Mouse (Mus musculus) CH12.LX (cell line): ENCODE measurements around the gene Pex11b. TPM values are rescaled to one million over a fixed set of nuclear protein-coding genes. Genes with fewer than 3 reads are reported as not detected.
A peak's percentile ranks its signal among the peaks of the same experiment; 100 is the strongest.

ENCODE experiments used
- DNase-seq: peaks from one replicate; pipeline ENCODE4 v3.0.0-alpha.2; 2013; ENCODE audit errors: extremely low read depth
- H3K27ac ChIP-seq: 2 replicates; pipeline ENCODE4 v1.5.1; 2012; ENCODE audit warnings: low read depth, mild to moderate bottlenecking, control low read depth, moderate library complexity; ENCODE audit not compliant: insufficient read depth
- H3K27me3 ChIP-seq: replicated peaks from 2 replicates; pipeline ENCODE3; 2012; ENCODE audit warnings: inconsistent platforms
- H3K36me3 ChIP-seq, 2 experiments: replicated peaks in 1 of 2; 2 replicates each; pipeline versions ENCODE3 to v1.6.1; 2012; ENCODE audit warnings: inconsistent platforms in 1 of 2, low read length in 1 of 2, mild to moderate bottlenecking in 1 of 2, mixed read lengths in 1 of 2, moderate library complexity in 1 of 2; ENCODE audit not compliant: control insufficient read depth in 1 of 2, insufficient read depth in 1 of 2
- H3K4me1 ChIP-seq, 2 experiments: 2 replicates each; pipeline ENCODE4 v1.6.1; 2012; ENCODE audit warnings: inconsistent platforms in 1 of 2, moderate library complexity in 1 of 2; ENCODE audit not compliant: insufficient read depth in 2 of 2, control insufficient read depth in 1 of 2
- H3K4me2 ChIP-seq: 2 replicates; pipeline ENCODE4 v1.6.1; 2012; ENCODE audit warnings: low read depth, mild to moderate bottlenecking, control low read depth; ENCODE audit not compliant: poor library complexity, insufficient read depth, severe bottlenecking
- H3K4me3 ChIP-seq, 3 experiments: fragments of 150-350 bp in 1 of 3; sonication (generic) in 1 of 3; replicated peaks in 1 of 3; 2 replicates each; pipeline versions ENCODE3 to v1.5.1; 2011 to 2012; ENCODE audit warnings: low read depth in 2 of 3, low read length in 2 of 3, mild to moderate bottlenecking in 2 of 3, moderate library complexity in 2 of 3, control low read depth in 1 of 3, improper control_type of control experiment in 1 of 3, inconsistent platforms in 1 of 3, mixed read lengths in 1 of 3; ENCODE audit not compliant: poor library complexity in 1 of 3
- H3K79me2 ChIP-seq: replicated peaks from 2 replicates; pipeline ENCODE4 v1.6.1; 2012; ENCODE audit warnings: mild to moderate bottlenecking, moderate library complexity; ENCODE audit not compliant: control insufficient read depth, poor library complexity, insufficient read depth, severe bottlenecking; ENCODE audit errors: extremely low read depth
- H3K9ac ChIP-seq: 2 replicates; pipeline ENCODE4 v1.6.1; 2012; ENCODE audit warnings: low read depth, mild to moderate bottlenecking, control low read depth, moderate library complexity; ENCODE audit not compliant: insufficient read depth
- H3K9me3 ChIP-seq: replicated peaks from 2 replicates; pipeline ENCODE3; 2012; ENCODE audit warnings: low read length, inconsistent platforms, mixed read lengths
- BHLHE40 ChIP-seq: IDR thresholded peaks from 2 replicates; pipeline ENCODE4 v1.6.1; 2011; ENCODE audit warnings: mild to moderate bottlenecking, low read depth, low read length, improper control_type of control experiment
- CHD1 ChIP-seq: IDR thresholded peaks from 2 replicates; pipeline ENCODE4 v1.6.1; 2012; ENCODE audit warnings: low read depth, low read length, improper control_type of control experiment, inconsistent platforms
- CHD2 ChIP-seq: IDR thresholded peaks from 2 replicates; pipeline ENCODE4 v1.6.1; 2011; ENCODE audit warnings: low read length, improper control_type of control experiment
- CTCF ChIP-seq, 2 experiments: IDR thresholded peaks in 1 of 2; conservative IDR thresholded peaks in 1 of 2; 2 replicates each; pipeline ENCODE4 v1.5.1; 2011 to 2012; ENCODE audit warnings: low read depth in 2 of 2, low read length in 2 of 2, improper control_type of control experiment in 1 of 2, inconsistent platforms in 1 of 2, mild to moderate bottlenecking in 1 of 2, moderate library complexity in 1 of 2
- E2F4 ChIP-seq: IDR thresholded peaks from 2 replicates; pipeline ENCODE4 v1.6.1; 2011; ENCODE audit warnings: low read depth, low read length, improper control_type of control experiment; ENCODE audit not compliant: insufficient replicate concordance
- ELF1 ChIP-seq: IDR thresholded peaks from 2 replicates; pipeline ENCODE4 v1.6.1; 2014; ENCODE audit warnings: low read depth, mild to moderate bottlenecking, inconsistent platforms, low read length, improper control_type of control experiment
- EP300 ChIP-seq: IDR thresholded peaks from 2 replicates; pipeline ENCODE4 v1.6.1; 2011; ENCODE audit warnings: low read length, improper control_type of control experiment
- ETS1 ChIP-seq: conservative IDR thresholded peaks from 2 replicates; pipeline ENCODE4 v1.6.1; 2012; ENCODE audit warnings: low read depth, mild to moderate bottlenecking, inconsistent platforms, low read length, improper control_type of control experiment, moderate library complexity
- GABPA ChIP-seq: IDR thresholded peaks from 2 replicates; pipeline ENCODE4 v1.6.1; 2012; ENCODE audit warnings: low read depth, low read length, improper control_type of control experiment, inconsistent platforms; ENCODE audit not compliant: insufficient replicate concordance
- HCFC1 ChIP-seq: IDR thresholded peaks from 2 replicates; pipeline ENCODE4 v1.6.1; 2012; ENCODE audit warnings: low read depth, mild to moderate bottlenecking, inconsistent platforms, low read length, improper control_type of control experiment
- IRF4 ChIP-seq: IDR thresholded peaks from 2 replicates; pipeline ENCODE4 v1.6.1; 2014; ENCODE audit warnings: low read depth, mild to moderate bottlenecking, inconsistent platforms, low read length, improper control_type of control experiment
- JUN ChIP-seq: IDR thresholded peaks from 2 replicates; pipeline ENCODE4 v1.6.1; 2011; ENCODE audit warnings: low read depth, mild to moderate bottlenecking, low read length, improper control_type of control experiment, moderate library complexity; ENCODE audit not compliant: insufficient read depth
- JUND ChIP-seq: conservative IDR thresholded peaks from 2 replicates; pipeline ENCODE4 v1.6.1; 2011; ENCODE audit warnings: low read depth, low read length, improper control_type of control experiment
- KAT2A ChIP-seq: IDR thresholded peaks from 2 replicates; pipeline ENCODE4 v1.6.1; 2012; ENCODE audit warnings: low read length, improper control_type of control experiment, inconsistent platforms; ENCODE audit not compliant: insufficient replicate concordance
- MAFK ChIP-seq: IDR thresholded peaks from 2 replicates; pipeline ENCODE4 v1.6.1; 2011; ENCODE audit warnings: low read length, improper control_type of control experiment; ENCODE audit not compliant: insufficient replicate concordance
- MAX ChIP-seq: IDR thresholded peaks from 2 replicates; pipeline ENCODE4 v1.6.1; 2011; ENCODE audit warnings: low read length, improper control_type of control experiment
- MAZ ChIP-seq: IDR thresholded peaks from 2 replicates; pipeline ENCODE4 v1.6.1; 2012; ENCODE audit warnings: low read depth, mild to moderate bottlenecking, inconsistent platforms, low read length, improper control_type of control experiment, moderate library complexity
- MEF2A ChIP-seq: IDR thresholded peaks from 2 replicates; pipeline ENCODE4 v1.6.1; 2014; ENCODE audit warnings: low read depth, mild to moderate bottlenecking, inconsistent platforms, low read length, improper control_type of control experiment, borderline replicate concordance
- MXI1 ChIP-seq: IDR thresholded peaks from 2 replicates; pipeline ENCODE4 v1.6.1; 2011; ENCODE audit warnings: mild to moderate bottlenecking, low read depth, low read length, improper control_type of control experiment
- MYC ChIP-seq: IDR thresholded peaks from 2 replicates; pipeline ENCODE4 v1.6.1; 2011; ENCODE audit warnings: low read depth, mild to moderate bottlenecking, improper control_type of control experiment, low read length
- NELFE ChIP-seq: IDR thresholded peaks from 2 replicates; pipeline ENCODE4 v1.6.1; 2011; ENCODE audit warnings: low read depth, low read length, improper control_type of control experiment
- NRF1 ChIP-seq: IDR thresholded peaks from 2 replicates; pipeline ENCODE4 v1.6.1; 2014; ENCODE audit warnings: low read depth, mild to moderate bottlenecking, inconsistent platforms, low read length, improper control_type of control experiment, moderate library complexity
- PAX5 ChIP-seq: IDR thresholded peaks from 2 replicates; pipeline ENCODE4 v1.6.1; 2012; ENCODE audit warnings: low read length, inconsistent platforms, mixed read lengths
- POLR2A ChIP-seq: IDR thresholded peaks from 2 replicates; pipeline ENCODE4 v1.6.1; 2011; ENCODE audit warnings: low read depth, mild to moderate bottlenecking, improper control_type of control experiment, low read length
- POLR2AphosphoS2 ChIP-seq: IDR thresholded peaks from 2 replicates; pipeline ENCODE4 v1.6.1; 2011; ENCODE audit warnings: low read depth, low read length, improper control_type of control experiment
- RAD21 ChIP-seq: IDR thresholded peaks from 2 replicates; pipeline ENCODE4 v1.6.1; 2011; ENCODE audit warnings: low read depth, mild to moderate bottlenecking, low read length, improper control_type of control experiment, moderate library complexity
- RCOR1 ChIP-seq: conservative IDR thresholded peaks from 2 replicates; pipeline ENCODE4 v1.6.1; 2012; ENCODE audit warnings: low read depth, mild to moderate bottlenecking, inconsistent platforms, low read length, improper control_type of control experiment
- SIN3A ChIP-seq: IDR thresholded peaks from 2 replicates; pipeline ENCODE4 v1.6.1; 2012; ENCODE audit warnings: low read length, improper control_type of control experiment, inconsistent platforms
- SMC3 ChIP-seq: IDR thresholded peaks from 2 replicates; pipeline ENCODE4 v1.6.1; 2011; ENCODE audit warnings: low read depth, low read length, improper control_type of control experiment
- TBP ChIP-seq: conservative IDR thresholded peaks from 2 replicates; pipeline ENCODE4 v1.6.1; 2011; ENCODE audit warnings: low read depth, low read length, improper control_type of control experiment
- TCF12 ChIP-seq: IDR thresholded peaks from 2 replicates; pipeline ENCODE4 v1.6.1; 2014; ENCODE audit warnings: low read depth, mild to moderate bottlenecking, inconsistent platforms, low read length, improper control_type of control experiment
- UBTF ChIP-seq: IDR thresholded peaks from 2 replicates; pipeline ENCODE4 v1.6.1; 2012; ENCODE audit warnings: low read depth, mild to moderate bottlenecking, inconsistent platforms, low read length, improper control_type of control experiment, moderate library complexity
- USF1 ChIP-seq: IDR thresholded peaks from 2 replicates; pipeline ENCODE4 v1.6.1; 2014; ENCODE audit warnings: low read depth, mild to moderate bottlenecking, inconsistent platforms, low read length, improper control_type of control experiment
- ZC3H11A ChIP-seq: IDR thresholded peaks from 2 replicates; pipeline ENCODE4 v1.6.1; 2012; ENCODE audit warnings: low read depth, mild to moderate bottlenecking, inconsistent platforms, low read length, improper control_type of control experiment
- ZKSCAN1 ChIP-seq: IDR thresholded peaks from 2 replicates; pipeline ENCODE4 v1.6.1; 2012; ENCODE audit warnings: low read depth, inconsistent platforms, low read length, improper control_type of control experiment, borderline replicate concordance
- ZMIZ1 ChIP-seq: IDR thresholded peaks from 2 replicates; pipeline ENCODE4 v1.6.1; 2012; ENCODE audit warnings: low read depth, mild to moderate bottlenecking, inconsistent platforms, low read length, improper control_type of control experiment
- ZNF384 ChIP-seq: IDR thresholded peaks from 2 replicates; pipeline ENCODE4 v1.6.1; 2012; ENCODE audit warnings: low read depth, low read length, improper control_type of control experiment, inconsistent platforms
- dilution Hi-C: fragments of 300-500 bp; cut with MboI; formaldehyde crosslinking; loops from 2 replicates; pipeline ENCODE4 v1.14.3; 2020; ENCODE audit warnings: low sequenced_read_pairs; ENCODE audit not compliant: extremely low pct_unique_long_range_greater_than_20kb, extremely low pct_ligation_motif_present
- in situ Hi-C: fragments of 300-500 bp; cut with MboI; formaldehyde crosslinking; loops from 3 replicates; pipeline ENCODE4 v1.14.3; 2019; ENCODE audit warnings: low sequenced_read_pairs, low pct_ligation_motif_present, low pct_unique_long_range_greater_than_20kb, mixed read lengths
- polyA plus RNA-seq: library from polyadenylated mRNA; unstranded; fragments of >175 nt; gene quantifications from 2 replicates; pipeline ENCODE4 v1.2.1, GENCODE M21; 2012; ENCODE audit warnings: low read depth; ENCODE audit not compliant: insufficient read length
- total RNA-seq, 2 experiments: library from RNA; depleted of rRNA; stranded (reverse); fragments of 300-350 nt in 1 of 2; fragments of >200 nt in 1 of 2; gene quantifications; 2 replicates each; pipeline ENCODE4 v1.2.3; 2012 to 2014

Pex11b gene
- total RNA-seq (2012; rRNA removed) (23.4 and 23.9 TPM in 2 replicates), total RNA-seq (2014; rRNA removed) (26.3 and 33.1 TPM in 2 replicates), polyA plus RNA-seq (23.2 and 27.9 TPM in 2 replicates)

- Histone ChIP-seq H3K4me2 (peak within 1 kb of the TSS; percentile 88), H3K27me3 (no peaks in the 10 kb centered on the region), H3K4me1 (peaks cover 6 to 33% of the 10 kb centered on the region in 2 experiments), H3K79me2 (peaks cover 17% of the 10 kb centered on the region), H3K9ac (peak within 1 kb of the TSS; percentile 89), H3K36me3 (peaks cover 30 to 64% of the 10 kb centered on the region in 2 experiments), H3K27ac (peak within 1 kb of the TSS; percentile 38), H3K9me3 (no peaks in the 10 kb centered on the region), H3K4me3 (peak within 1 kb of the TSS; percentile 67 to 91 (median 70))
- DNase-seq: peak; percentile 82
- in situ Hi-C loops (loop anchor here (5.0 kb wide), 1 partner anchor 43 kb away; the partner anchor contains the start of gene Polr3gl), dilution Hi-C loops (no loop called here)
- peak; percentile 51; the same call in 1 of the 2 replicates for TF ChIP-seq ELF1
- TF ChIP-seq E2F4: no peak
- peak; percentile 79 for TF ChIP-seq SIN3A
- TF ChIP-seq HCFC1: peak; percentile 76
- peak; percentile 75 for TF ChIP-seq TBP
- no peak; the same call in 1 of the 2 replicates for TF ChIP-seq USF1
- no peak for TF ChIP-seq SMC3
- no peak for TF ChIP-seq JUND
- TF ChIP-seq PAX5: no peak
- TF ChIP-seq TCF12: peak; percentile 66
- TF ChIP-seq MEF2A: peak; percentile 44; the same call in 1 of the 2 replicates
- TF ChIP-seq POLR2AphosphoS2: peak; percentile 81; the same call in 1 of the 2 replicates
- peak; percentile 38; the same call in 1 of the 2 replicates for TF ChIP-seq NRF1
- TF ChIP-seq GABPA: no peak
- no peak for TF ChIP-seq ZNF384
- TF ChIP-seq MAX: peak; percentile 37; the same call in 1 of the 2 replicates
- no peak; the same call in 1 of the 2 replicates for TF ChIP-seq MXI1
- TF ChIP-seq RAD21: no peak
- TF ChIP-seq ZMIZ1: peak; percentile 28; the same call in 1 of the 2 replicates
- TF ChIP-seq MAZ: no peak
- TF ChIP-seq NELFE: peak; percentile 75
- peak; percentile 85 for TF ChIP-seq POLR2A
- 0 out of 2 replicates have a peak, but pooled peaks have one; percentile 18 for TF ChIP-seq BHLHE40
- no peak for TF ChIP-seq KAT2A
- TF ChIP-seq RCOR1: no peak
- TF ChIP-seq CTCF (conservative IDR thresholded peaks at IDR 0.05 in 1 of 2, IDR thresholded peaks at IDR 0.05 in 1 of 2; ENCODE audit: low read depth in 2 of 2, low read length in 2 of 2): peak in 1 of 2 experiments; percentile 43; a peak in 2 of 4 replicates
- no peak for TF ChIP-seq MAFK
- TF ChIP-seq ETS1: no peak
- TF ChIP-seq ZC3H11A: no peak
- TF ChIP-seq UBTF: peak; percentile 77; the same call in 1 of the 2 replicates
- no peak for TF ChIP-seq ZKSCAN1
- TF ChIP-seq IRF4: no peak; the same call in 1 of the 2 replicates
- no peak for TF ChIP-seq CHD2
- TF ChIP-seq JUN: no peak
- no peak for TF ChIP-seq CHD1
- TF ChIP-seq EP300: no peak
- TF ChIP-seq MYC: peak; percentile 64
These were observed at the start of gene Pex11b, which contains the start of gene Gm42957 for GRCm38 (mm10) chr3:96634928-96635879. TSS of gene Pex11b (plus strand) at chr3:96635376. TSS of gene Gm42957 (plus strand) at chr3:96635474.
